In genomic region chr16:31039803-31040459, GRCm38 (mm10) we compare ENCODE assay signal across 13 mouse cellular contexts. TPM values are rescaled to one million over a fixed set of nuclear protein-coding genes. Genes with fewer than 3 reads are reported as not detected.
DNase-seq lines count a peak whose midpoint lies in the region; ATAC-seq and TF ChIP-seq lines count a peak whose summit lies in the region.
"Had no signal": no experiment of that assay in that cellular context is flagged by ENCODE, and none has a peak within 500 bp of the region (broad histone marks: within the 10 kb centered on the region; RNA-seq: fewer than 3 reads in every experiment).

No protein-coding gene starts in this region.

- H3K36me3 ChIP-seq in lung, embryonic 14.5 days (ENCODE audit: insufficient read depth): no peaks in the 10 kb centered on the region
- H3K36me3 ChIP-seq: stomach, embryonic 15.5 days had no signal

- H3K4me1 ChIP-seq in lung, embryonic 14.5 days (ENCODE audit: insufficient read depth): no peaks in the 10 kb centered on the region
- H3K4me1 ChIP-seq: stomach, embryonic 15.5 days had no signal

- no peak overlapping the region for H3K4me2 ChIP-seq in lung, embryonic 14.5 days
- H3K4me2 ChIP-seq: stomach, embryonic 15.5 days had no signal

- no peak for ATAC-seq in lung, embryonic 14.5 days (ENCODE audit: insufficient read depth)
- 0 out of 2 replicates have a peak, but pooled peaks have one; percentile 47 for ATAC-seq in megakaryocyte-erythroid progenitor cell, adult 5-6 weeks (replicated peaks; ENCODE audit: low FRiP score, low TSS enrichment, poor library complexity, severe bottlenecking)
- no peak for ATAC-seq in monocyte, adult 5-6 weeks (replicated peaks; ENCODE audit: insufficient number of reproducible peaks, low FRiP score, low TSS enrichment, poor library complexity, severe bottlenecking)
- ATAC-seq: lung, postnatal 0 days had no signal

- H3K9me3 ChIP-seq in lung, embryonic 14.5 days (ENCODE audit: low read depth, low read length): no peaks in the 10 kb centered on the region
- H3K9me3 ChIP-seq: stomach, embryonic 15.5 days had no signal

- peak; percentile 89 for DNase-seq in heart, adult 11 months
- DNase-seq in heart, postnatal 14 days: no peak
- DNase-seq in lung, embryonic 14.5 days: peak; percentile 48
- DNase-seq in lung, adult 18-20 months: no peak
- DNase-seq in brain, adult 2 months (ENCODE audit: low read depth, low spot score): peak; percentile 45
- DNase-seq in layer of hippocampus, adult 11-12 months (ENCODE audit: low spot score): no peak
- DNase-seq: cerebellum, postnatal 14 days; right cerebral cortex, postnatal 14 days had no signal

- 62% methylated on average over 9 of the region's 9 CpGs for WGBS in lung, embryonic 14.5 days

- H3K9ac ChIP-seq in lung, embryonic 14.5 days: no peak overlapping the region
- H3K9ac ChIP-seq: stomach, embryonic 15.5 days had no signal

- no peak overlapping the region; the same call in 1 of the 2 replicates for H3K27ac ChIP-seq in lung, embryonic 14.5 days (ENCODE audit: low read depth)
- H3K27ac ChIP-seq: stomach, embryonic 15.5 days had no signal

- no peak overlapping the region for H3K4me3 ChIP-seq in lung, embryonic 14.5 days (ENCODE audit: low read depth, low read length)
- H3K4me3 ChIP-seq: stomach, embryonic 15.5 days had no signal

- H3K27me3 ChIP-seq in lung, embryonic 14.5 days (ENCODE audit: insufficient read depth, low read length): no peaks in the 10 kb centered on the region
- H3K27me3 ChIP-seq: CH12.LX; stomach, embryonic 15.5 days had no signal

- intact Hi-C loops in heart, postnatal 14 days (cut with DNase I): loop anchor here (2.0 kb wide), 1 partner anchor 19 kb away; no protein-coding TSS in a partner anchor

- TF ChIP-seq CTCF in lung, embryonic 14.5 days (IDR thresholded peaks at IDR 0.05; ENCODE audit: low read depth): no peak

RNA-seq across cellular contexts. Expression of gene Xxylt1, which starts 41.3 kb away (rescaled TPM):
- 10 to 100 TPM; 13.0 to 13.7 TPM for total RNA-seq in heart, postnatal 14 days (2021)
- 26.2 and 26.8 TPM in 2 replicates for polyA plus RNA-seq in lung, embryonic 14.5 days (2014; fragmentation: Nextera tagmentation; extraction: Ambion mirVana)
- 6.1 and 18.1 TPM in 2 replicates for total RNA-seq in megakaryocyte-erythroid progenitor cell, adult 5-6 weeks (2014; fragmentation: Nextera tagmentation)
- total RNA-seq in megakaryocyte-erythroid progenitor cell, adult 5-6 weeks (2017): 6.9 and 8.5 TPM in 2 replicates
- 2.2 to 8.6 TPM (median 4.5 TPM) in 3 replicates for total RNA-seq in monocyte, adult 5-6 weeks (2017)

Comparison
In these comparisons a context has a peak if more than half of its experiments do, and no peak if none do; other contexts are left out.
1. DNase-seq: peak in heart, adult 11 months (single experiment), lung, embryonic 14.5 days (single experiment) and brain, adult 2 months (single experiment); none in heart, postnatal 14 days (0 of 2), lung, adult 18-20 months (0 of 2) and layer of hippocampus, adult 11-12 months (single experiment).